ENCODE assay signal across 15 mouse cellular contexts in genomic region chr14:93898533-93898932, GRCm38 (mm10). TPM values are rescaled to one million over a fixed set of nuclear protein-coding genes. Genes with fewer than 3 reads are reported as not detected.
A peak's percentile ranks its signal among the peaks of the same experiment; 100 is the strongest.
DNase-seq lines count a peak whose midpoint lies in the region; ATAC-seq and TF ChIP-seq lines count a peak whose summit lies in the region.
"Had no signal": no experiment of that assay in that cellular context is flagged by ENCODE, and none has a peak within 500 bp of the region (broad histone marks: within the 10 kb centered on the region; RNA-seq: fewer than 3 reads in every experiment).

No protein-coding gene starts in this region.

- no peak overlapping the region for H3K27ac ChIP-seq in forebrain, embryonic 14.5 days (ENCODE audit: low read depth, low read length)
- no peak overlapping the region for H3K27ac ChIP-seq in forebrain, embryonic 11.5 days (ENCODE audit: low read depth, low read length)
- H3K27ac ChIP-seq in liver, adult 2 months (replicated peaks; ENCODE audit: insufficient read depth, low read depth, low read length): no peak overlapping the region
- no peak overlapping the region for H3K27ac ChIP-seq in liver, embryonic 11.5 days (ENCODE audit: low read depth, low read length)

- H3K79me2 ChIP-seq in liver, adult 2 months (ENCODE audit: control insufficient read depth, insufficient read depth, low read length): no peaks in the 10 kb centered on the region

- no peaks in the 10 kb centered on the region for H3K27me3 ChIP-seq in forebrain, embryonic 14.5 days (replicated peaks; ENCODE audit: control insufficient read depth, insufficient read depth, low read length)
- no peaks in the 10 kb centered on the region for H3K27me3 ChIP-seq in forebrain, embryonic 11.5 days (ENCODE audit: control insufficient read depth, insufficient read depth, low read length)
- H3K27me3 ChIP-seq in liver, adult 2 months (ENCODE audit: control insufficient read depth, insufficient read depth, low read length): no peaks in the 10 kb centered on the region
- H3K27me3 ChIP-seq in liver, embryonic 11.5 days (replicated peaks; ENCODE audit: control insufficient read depth, insufficient read depth, low read length): no peaks in the 10 kb centered on the region

- peak; percentile 37; the same call in 1 of the 2 replicates for TF ChIP-seq CTCF in liver, adult 2 months (IDR thresholded peaks at IDR 0.05; ENCODE audit: low read depth, low read length)

- ATAC-seq in forebrain, embryonic 14.5 days: no peak
- no peak for ATAC-seq in forebrain, embryonic 11.5 days (replicated peaks; ENCODE audit: low FRiP score)
- ATAC-seq in liver, embryonic 11.5 days (replicated peaks; ENCODE audit: low FRiP score): no peak
- peak; percentile 76 for ATAC-seq in megakaryocyte progenitor cell, adult 5-6 weeks (replicated peaks; ENCODE audit: poor library complexity)

- no peak overlapping the region for H3K9ac ChIP-seq in forebrain, embryonic 14.5 days (ENCODE audit: low read length)
- H3K9ac ChIP-seq in forebrain, embryonic 11.5 days (ENCODE audit: low read length): no peak overlapping the region
- H3K9ac ChIP-seq in liver, adult 2 months (ENCODE audit: low read depth, low read length): no peak overlapping the region
- H3K9ac ChIP-seq in liver, embryonic 11.5 days (ENCODE audit: low read depth, low read length): no peak overlapping the region

- H3K4me3 ChIP-seq in forebrain, embryonic 14.5 days (ENCODE audit: low read depth, low read length): no peak overlapping the region
- no peak overlapping the region for H3K4me3 ChIP-seq in forebrain, embryonic 11.5 days (ENCODE audit: low read depth, low read length)
- no peak overlapping the region for H3K4me3 ChIP-seq in liver, adult 2 months (ENCODE audit: insufficient read depth, low read depth, low read length)
- H3K4me3 ChIP-seq in liver, embryonic 11.5 days (ENCODE audit: low read depth, low read length): no peak overlapping the region

- H3K4me2 ChIP-seq in forebrain, embryonic 14.5 days (ENCODE audit: low read length): no peak overlapping the region
- no peak overlapping the region for H3K4me2 ChIP-seq in forebrain, embryonic 11.5 days (ENCODE audit: low read depth, low read length, severe bottlenecking)
- no peak overlapping the region for H3K4me2 ChIP-seq in liver, embryonic 11.5 days

- TF ChIP-seq POLR2A in liver, adult 2 months (IDR thresholded peaks at IDR 0.05; ENCODE audit: extremely low read depth, insufficient read depth, low read length): no peak

- no peaks in the 10 kb centered on the region for H3K36me3 ChIP-seq in forebrain, embryonic 14.5 days (ENCODE audit: control insufficient read depth, insufficient read depth, low read length)
- H3K36me3 ChIP-seq in forebrain, embryonic 11.5 days (ENCODE audit: control insufficient read depth, insufficient read depth, low read length): no peaks in the 10 kb centered on the region
- H3K36me3 ChIP-seq in liver, adult 2 months (ENCODE audit: control insufficient read depth, insufficient read depth, low read length): no peaks in the 10 kb centered on the region
- no peaks in the 10 kb centered on the region for H3K36me3 ChIP-seq in liver, embryonic 11.5 days (ENCODE audit: control insufficient read depth, insufficient read depth, low read length)

- H3K4me1 ChIP-seq in forebrain, embryonic 14.5 days (ENCODE audit: control insufficient read depth, insufficient read depth, low read length): no peaks in the 10 kb centered on the region
- H3K4me1 ChIP-seq in forebrain, embryonic 11.5 days (replicated peaks; ENCODE audit: control insufficient read depth, insufficient read depth, low read length): no peaks in the 10 kb centered on the region
- no peaks in the 10 kb centered on the region for H3K4me1 ChIP-seq in liver, adult 2 months (ENCODE audit: control insufficient read depth, insufficient read depth, low read length)
- no peaks in the 10 kb centered on the region for H3K4me1 ChIP-seq in liver, embryonic 11.5 days (replicated peaks; ENCODE audit: control insufficient read depth, insufficient read depth, low read length)

- peak; percentile 73 for DNase-seq in forebrain, embryonic 14.5 days (ENCODE audit: low spot score)
- no peak for DNase-seq in forebrain, embryonic 11.5 days (ENCODE audit: low spot score)
- DNase-seq in liver, adult 2 months (ENCODE audit: extremely low read depth, low read depth, low spot score): peak; percentile 15
- DNase-seq in liver, embryonic 11.5 days (ENCODE audit: low spot score): no peak
- DNase-seq in MN1 (ENCODE audit: low spot score): peak; percentile 18
- DNase-seq in adrenal gland, postnatal 36 days: no peak
- no peak for DNase-seq in gastrocnemius, postnatal 4 days (ENCODE audit: low spot score in 2 of 2)
- DNase-seq: cerebellum, adult 11 months; gastrocnemius, postnatal 36 days; heart, postnatal 36 days; kidney, postnatal 36 days; left cerebral cortex, postnatal 4 days; lung, postnatal 10 days; thymus, postnatal 4 days had no signal

- no peaks in the 10 kb centered on the region for H3K9me3 ChIP-seq in forebrain, embryonic 14.5 days (replicated peaks; ENCODE audit: control insufficient read depth, low read length)
- H3K9me3 ChIP-seq in forebrain, embryonic 11.5 days (ENCODE audit: control insufficient read depth, low read length): no peaks in the 10 kb centered on the region
- no peaks in the 10 kb centered on the region for H3K9me3 ChIP-seq in liver, embryonic 11.5 days (ENCODE audit: control insufficient read depth, low read length)

RNA-seq across cellular contexts. Expression of gene Pcdh9, which starts 8.1 kb away (rescaled TPM):
- polyA plus RNA-seq in forebrain, embryonic 14.5 days (2014; fragmentation: Nextera tagmentation; extraction: Ambion mirVana): 52.3 and 63.9 TPM in 2 replicates
- 54.0 and 54.5 TPM in 2 replicates for polyA plus RNA-seq in forebrain, embryonic 11.5 days (2014; fragmentation: Nextera tagmentation; extraction: Ambion mirVana)
- total RNA-seq in liver, adult 2 months (2014; rRNA removed): 0.37 and 0.54 TPM in 2 replicates
- polyA plus RNA-seq in liver, adult 2 months (2012; rRNA removed): 0.01 TPM in 1 of 2 replicates, not detected in the other
- polyA plus RNA-seq in liver, embryonic 11.5 days (2014; fragmentation: Nextera tagmentation; extraction: Ambion mirVana): 3.9 and 4.3 TPM in 2 replicates
- total RNA-seq in megakaryocyte progenitor cell, adult 5-6 weeks (2015): not detected in 2 replicates
- total RNA-seq in megakaryocyte progenitor cell, adult 5-6 weeks (2017): not detected in 2 replicates
- total RNA-seq in adrenal gland, postnatal 36 days (2021): 1 to 10 TPM; 1.6 to 3.1 TPM
- total RNA-seq in gastrocnemius, postnatal 4 days (2021): 1 to 10 TPM; 3.7 to 4.8 TPM

Comparison
In these comparisons a context has a peak if more than half of its experiments do, and no peak if none do; other contexts are left out.
1. DNase-seq: peak in forebrain, embryonic 14.5 days (single experiment), liver, adult 2 months (single experiment) and MN1 (single experiment); none in forebrain, embryonic 11.5 days (single experiment), liver, embryonic 11.5 days (single experiment), adrenal gland, postnatal 36 days (0 of 2) and gastrocnemius, postnatal 4 days (0 of 2).